Mouse (Mus musculus): ENCODE measurements at regions not wholly inside any gene's neighbourhood (a gene's known extent, or its start where the extent isn't known, plus 50 kb on each side); places are given as distances from the start of the nearest gene placed in this dataset.
A peak's percentile ranks its signal among the peaks of the same experiment; 100 is the strongest.

GRCm38 (mm10) chr15:28133171-28133810, 70.3 kb upstream of the Dnah5 start:
- DNase-seq (ENCODE audit: low spot score) (no peak), ATAC-seq (no peak)
- no peaks in the 10 kb centered on the region for H3K27me3 ChIP-seq (replicated peaks; ENCODE audit: control insufficient read depth, insufficient read depth, low read length)
- 72% methylated on average over 10 of the region's 10 CpGs for WGBS
- no peaks in the 10 kb centered on the region for H3K36me3 ChIP-seq (ENCODE audit: control insufficient read depth, insufficient read depth, low read length)
- H3K27ac ChIP-seq (ENCODE audit: low read depth, low read length) = no peak overlapping the region
- H3K4me1 ChIP-seq (ENCODE audit: control insufficient read depth, insufficient read depth, low read length) = peaks cover 2% of the 10 kb centered on the region; the same call in 1 of the 2 replicates
- H3K4me3 ChIP-seq (ENCODE audit: low read depth, low read length) = no peak overlapping the region
- H3K9me3 ChIP-seq (replicated peaks; ENCODE audit: control insufficient read depth, low read length) = no peaks in the 10 kb centered on the region
- H3K4me2 ChIP-seq (ENCODE audit: low read length) = no peak overlapping the region
- no peak overlapping the region for H3K9ac ChIP-seq (ENCODE audit: low read length)

GRCm38 (mm10) chr15:28134206-28134605, 69.3 kb upstream of the Dnah5 start:
- WGBS = 57% methylated on average over 2 of the region's 2 CpGs
- ATAC-seq (peak; percentile 40; the same call in 1 of the 2 replicates), DNase-seq (ENCODE audit: low spot score) (peak; percentile 59)
- no peak overlapping the region for H3K27ac ChIP-seq (ENCODE audit: low read depth, low read length)
- peaks cover 2% of the 10 kb centered on the region; the same call in 1 of the 2 replicates for H3K4me1 ChIP-seq (ENCODE audit: control insufficient read depth, insufficient read depth, low read length)
- H3K27me3 ChIP-seq (replicated peaks; ENCODE audit: control insufficient read depth, insufficient read depth, low read length) = no peaks in the 10 kb centered on the region
- H3K36me3 ChIP-seq (ENCODE audit: control insufficient read depth, insufficient read depth, low read length) = no peaks in the 10 kb centered on the region
- no peak overlapping the region for H3K4me3 ChIP-seq (ENCODE audit: low read depth, low read length)
- H3K9ac ChIP-seq (ENCODE audit: low read length) = no peak overlapping the region
- H3K9me3 ChIP-seq (replicated peaks; ENCODE audit: control insufficient read depth, low read length) = no peaks in the 10 kb centered on the region
- H3K4me2 ChIP-seq (ENCODE audit: low read length) = no peak overlapping the region

- no peaks in the 10 kb centered on the region for H3K27me3 ChIP-seq (replicated peaks; ENCODE audit: control insufficient read depth, insufficient read depth, low read length)
- peaks cover 2% of the 10 kb centered on the region; the same call in 1 of the 2 replicates for H3K4me1 ChIP-seq (ENCODE audit: control insufficient read depth, insufficient read depth, low read length)
- no peak for ATAC-seq
- H3K9me3 ChIP-seq (replicated peaks; ENCODE audit: control insufficient read depth, low read length) = no peaks in the 10 kb centered on the region
- DNase-seq (ENCODE audit: low spot score) = no peak
- no peaks in the 10 kb centered on the region for H3K36me3 ChIP-seq (ENCODE audit: control insufficient read depth, insufficient read depth, low read length)
- H3K4me3 ChIP-seq (ENCODE audit: low read depth, low read length) = no peak overlapping the region
- H3K4me2 ChIP-seq (ENCODE audit: low read length) = no peak overlapping the region
- WGBS = 77% methylated on average over 2 of the region's 2 CpGs
- no peak overlapping the region for H3K27ac ChIP-seq (ENCODE audit: low read depth, low read length)
- H3K9ac ChIP-seq (ENCODE audit: low read length) = no peak overlapping the region
These were observed 64.7 kb upstream of the Dnah5 start for GRCm38 (mm10) chr15:28138806-28139205.

GRCm38 (mm10) chr15:28140301-28140700, 63.3 kb upstream of the Dnah5 start:
- H3K27ac ChIP-seq (ENCODE audit: low read depth, low read length) = no peak overlapping the region
- no peak overlapping the region for H3K9ac ChIP-seq (ENCODE audit: low read length)
- H3K9me3 ChIP-seq (replicated peaks; ENCODE audit: control insufficient read depth, low read length) = no peaks in the 10 kb centered on the region
- 88% methylated on average over 8 of the region's 8 CpGs for WGBS
- no peaks in the 10 kb centered on the region for H3K4me1 ChIP-seq (ENCODE audit: control insufficient read depth, insufficient read depth, low read length)
- H3K4me2 ChIP-seq (ENCODE audit: low read length) = no peak overlapping the region
- DNase-seq (ENCODE audit: low spot score) = no peak
- H3K36me3 ChIP-seq (ENCODE audit: control insufficient read depth, insufficient read depth, low read length) = no peaks in the 10 kb centered on the region
- no peaks in the 10 kb centered on the region for H3K27me3 ChIP-seq (replicated peaks; ENCODE audit: control insufficient read depth, insufficient read depth, low read length)
- no peak for ATAC-seq
- no peak overlapping the region for H3K4me3 ChIP-seq (ENCODE audit: low read depth, low read length)

GRCm38 (mm10) chr15:28141345-28141744, 62.2 kb upstream of the Dnah5 start:
- Histone ChIP-seq H3K9me3 (replicated peaks; ENCODE audit: control insufficient read depth, low read length) (no peaks in the 10 kb centered on the region), H3K4me3 (ENCODE audit: low read depth, low read length) (no peak overlapping the region), H3K9ac (ENCODE audit: low read length) (no peak overlapping the region), H3K27me3 (replicated peaks; ENCODE audit: control insufficient read depth, insufficient read depth, low read length) (no peaks in the 10 kb centered on the region), H3K4me1 (ENCODE audit: control insufficient read depth, insufficient read depth, low read length) (no peaks in the 10 kb centered on the region), H3K27ac (ENCODE audit: low read depth, low read length) (no peak overlapping the region), H3K36me3 (ENCODE audit: control insufficient read depth, insufficient read depth, low read length) (no peaks in the 10 kb centered on the region), H3K4me2 (ENCODE audit: low read length) (no peak overlapping the region)
- ATAC-seq = no peak
- WGBS = 58% methylated on average over 6 of the region's 6 CpGs
- no peak for DNase-seq (ENCODE audit: low spot score)

GRCm38 (mm10) chr15:28144217-28144616, 59.3 kb upstream of the Dnah5 start:
- ATAC-seq (no peak), DNase-seq (ENCODE audit: low spot score) (no peak)
- 89% methylated on average over 7 of the region's 7 CpGs for WGBS
- H3K4me2 ChIP-seq (ENCODE audit: low read length) = no peak overlapping the region
- no peak overlapping the region for H3K4me3 ChIP-seq (ENCODE audit: low read depth, low read length)
- no peak overlapping the region for H3K27ac ChIP-seq (ENCODE audit: low read depth, low read length)
- no peaks in the 10 kb centered on the region for H3K27me3 ChIP-seq (replicated peaks; ENCODE audit: control insufficient read depth, insufficient read depth, low read length)
- no peaks in the 10 kb centered on the region for H3K9me3 ChIP-seq (replicated peaks; ENCODE audit: control insufficient read depth, low read length)
- no peaks in the 10 kb centered on the region for H3K36me3 ChIP-seq (ENCODE audit: control insufficient read depth, insufficient read depth, low read length)
- no peak overlapping the region for H3K9ac ChIP-seq (ENCODE audit: low read length)
- H3K4me1 ChIP-seq (ENCODE audit: control insufficient read depth, insufficient read depth, low read length) = no peaks in the 10 kb centered on the region

GRCm38 (mm10) chr15:28144846-28145245, 58.7 kb upstream of the Dnah5 start:
- no peaks in the 10 kb centered on the region for H3K36me3 ChIP-seq (ENCODE audit: control insufficient read depth, insufficient read depth, low read length)
- H3K9ac ChIP-seq (ENCODE audit: low read length) = no peak overlapping the region
- H3K27me3 ChIP-seq (replicated peaks; ENCODE audit: control insufficient read depth, insufficient read depth, low read length) = no peaks in the 10 kb centered on the region
- H3K4me1 ChIP-seq (ENCODE audit: control insufficient read depth, insufficient read depth, low read length) = no peaks in the 10 kb centered on the region
- no peak overlapping the region for H3K27ac ChIP-seq (ENCODE audit: low read depth, low read length)
- 87% methylated on average over 4 of the region's 4 CpGs for WGBS
- no peak overlapping the region for H3K4me3 ChIP-seq (ENCODE audit: low read depth, low read length)
- ATAC-seq (no peak), DNase-seq (ENCODE audit: low spot score) (no peak)
- no peak overlapping the region for H3K4me2 ChIP-seq (ENCODE audit: low read length)
- no peaks in the 10 kb centered on the region for H3K9me3 ChIP-seq (replicated peaks; ENCODE audit: control insufficient read depth, low read length)

- DNase-seq (ENCODE audit: low spot score) = no peak
- WGBS = 80% methylated on average over 2 of the region's 2 CpGs
- Histone ChIP-seq H3K9me3 (replicated peaks; ENCODE audit: control insufficient read depth, low read length) (no peaks in the 10 kb centered on the region), H3K4me2 (ENCODE audit: low read length) (no peak overlapping the region), H3K36me3 (ENCODE audit: control insufficient read depth, insufficient read depth, low read length) (no peaks in the 10 kb centered on the region), H3K27me3 (replicated peaks; ENCODE audit: control insufficient read depth, insufficient read depth, low read length) (no peaks in the 10 kb centered on the region), H3K27ac (ENCODE audit: low read depth, low read length) (no peak overlapping the region), H3K9ac (ENCODE audit: low read length) (no peak overlapping the region), H3K4me1 (ENCODE audit: control insufficient read depth, insufficient read depth, low read length) (peaks cover 6% of the 10 kb centered on the region; the same call in 1 of the 2 replicates), H3K4me3 (ENCODE audit: low read depth, low read length) (no peak overlapping the region)
- no peak for ATAC-seq
These were observed 51.9 kb upstream of the Dnah5 start for GRCm38 (mm10) chr15:28151678-28152077.
